Mouse (Mus musculus) lung, embryonic 14.5 days (tissue): Measurements from ENCODE around the gene Map3k1. TPM values are rescaled to one million over a fixed set of nuclear protein-coding genes. Genes with fewer than 3 reads are reported as not detected.

ENCODE experiments used
- ATAC-seq: fragments of 200-750 bp; cut with Nextera tagmentation; 2 replicates; pipeline ENCODE4 v1.8.0; 2017; ENCODE audit warnings: mild to moderate bottlenecking, moderate TSS enrichment, moderate library complexity; ENCODE audit not compliant: insufficient read depth
- DNase-seq: peaks from one replicate; pipeline ENCODE4 v3.0.0-alpha.2; 2015
- H3K27ac ChIP-seq: fragments of 300-500 bp; sonication (generic); 2 replicates; pipeline ENCODE4 v1.5.1; 2014; ENCODE audit warnings: low read depth, mild to moderate bottlenecking, moderate library complexity
- H3K27me3 ChIP-seq: fragments of 300-500 bp; sonication (generic); 2 replicates; pipeline ENCODE4 v1.6.1; 2014; ENCODE audit warnings: low read length, control low read depth; ENCODE audit not compliant: insufficient read depth
- H3K36me3 ChIP-seq: fragments of 300-500 bp; sonication (generic); 2 replicates; pipeline ENCODE4 v1.6.1; 2014; ENCODE audit warnings: control low read depth; ENCODE audit not compliant: insufficient read depth
- H3K4me1 ChIP-seq: fragments of 300-500 bp; sonication (generic); 2 replicates; pipeline ENCODE4 v1.6.1; 2014; ENCODE audit warnings: antibody characterized with exemption, control low read depth; ENCODE audit not compliant: insufficient read depth
- H3K4me2 ChIP-seq: fragments of 300-500 bp; sonication (generic); 2 replicates; pipeline ENCODE4 v1.6.1; 2014; ENCODE audit warnings: mild to moderate bottlenecking
- H3K4me3 ChIP-seq: fragments of 300-500 bp; sonication (generic); 2 replicates; pipeline ENCODE4 v1.5.1; 2014; ENCODE audit warnings: low read depth, low read length
- H3K9ac ChIP-seq: fragments of 300-500 bp; sonication (generic); 2 replicates; pipeline ENCODE4 v1.6.1; 2014
- H3K9me3 ChIP-seq: fragments of 300-500 bp; sonication (generic); 2 replicates; pipeline ENCODE4 v1.6.1; 2016; ENCODE audit warnings: low read depth, low read length, control low read depth
- CTCF ChIP-seq: IDR thresholded peaks from 2 replicates; pipeline ENCODE4 v1.5.1; 2016; ENCODE audit warnings: antibody characterized with exemption, low read depth
- WGBS: fragments of 180-500 bp; shearing (Covaris S2); extraction: QIAGEN DNeasy Blood & Tissue Kit; methylation state at CpG from one replicate; pipeline ENCODE4 v1.1.7; 2014; 5-methylcytosine and 5-hydroxymethylcytosine counted together
- polyA plus RNA-seq: library from polyadenylated mRNA; unstranded; fragments of >200 nt; fragmentation: Nextera tagmentation; extraction: Ambion mirVana; gene quantifications from 2 replicates; pipeline ENCODE4 v1.2.1, GENCODE M21; 2014

Map3k1 gene
- polyA plus RNA-seq, 1 experiment from 2014 or later = 37.2 TPM

- TF ChIP-seq CTCF = no peak
- 75% methylated on average over 3 of the region's 3 CpGs for WGBS
- H3K9ac ChIP-seq = no peak overlapping the region
- no peak for ATAC-seq
- DNase-seq = no peak
- no peak overlapping the region for H3K4me2 ChIP-seq
- no peaks in the 10 kb centered on the region for H3K27me3 ChIP-seq
- H3K9me3 ChIP-seq = no peaks in the 10 kb centered on the region
- H3K27ac ChIP-seq = no peak overlapping the region
- no peak overlapping the region for H3K4me3 ChIP-seq
- no peaks in the 10 kb centered on the region for H3K36me3 ChIP-seq
- H3K4me1 ChIP-seq = no peaks in the 10 kb centered on the region
Measured at GRCm38 (mm10) chr13:111844313-111844712, 35.5 kb upstream of the Map3k1 start.

GRCm38 (mm10) chr13:111835787-111836186 lies 27.0 kb upstream of the Map3k1 start:
- TF ChIP-seq CTCF = no peak
- Histone ChIP-seq H3K4me1 (no peaks in the 10 kb centered on the region), H3K36me3 (no peaks in the 10 kb centered on the region), H3K27ac (no peak overlapping the region), H3K27me3 (no peaks in the 10 kb centered on the region), H3K4me2 (no peak overlapping the region), H3K4me3 (no peak overlapping the region), H3K9ac (no peak overlapping the region), H3K9me3 (no peaks in the 10 kb centered on the region)
- 43% methylated on average over 8 of the region's 8 CpGs for WGBS
- DNase-seq (no peak), ATAC-seq (peak; percentile 44; the same call in 1 of the 2 replicates)

- H3K4me3 ChIP-seq = no peak overlapping the region
- H3K9ac ChIP-seq = no peak overlapping the region
- 34% methylated on average over 11 of the region's 11 CpGs for WGBS
- no peaks in the 10 kb centered on the region for H3K9me3 ChIP-seq
- no peak for TF ChIP-seq CTCF
- H3K27me3 ChIP-seq = no peaks in the 10 kb centered on the region
- H3K27ac ChIP-seq = no peak overlapping the region
- no peak for ATAC-seq
- DNase-seq = peak; percentile 40
- H3K4me2 ChIP-seq = 0 out of 2 replicates have a peak overlapping the region, but pooled peaks have one; percentile 4
- no peaks in the 10 kb centered on the region for H3K36me3 ChIP-seq
- H3K4me1 ChIP-seq = no peaks in the 10 kb centered on the region
Measured at GRCm38 (mm10) chr13:111834613-111835012, 25.8 kb upstream of the Map3k1 start.

GRCm38 (mm10) chr13:111829473-111829872 lies 20.7 kb upstream of the Map3k1 start:
- Histone ChIP-seq H3K27me3 (no peaks in the 10 kb centered on the region), H3K9ac (no peak overlapping the region), H3K4me3 (no peak overlapping the region), H3K4me1 (no peaks in the 10 kb centered on the region), H3K36me3 (no peaks in the 10 kb centered on the region), H3K9me3 (no peaks in the 10 kb centered on the region), H3K27ac (no peak overlapping the region), H3K4me2 (no peak overlapping the region)
- 32% methylated on average over 2 of the region's 2 CpGs for WGBS
- no peak for DNase-seq
- peak; percentile 56; the same call in 1 of the 2 replicates for ATAC-seq
- TF ChIP-seq CTCF = no peak

GRCm38 (mm10) chr13:111827481-111827880 lies 18.7 kb upstream of the Map3k1 start:
- no peak for TF ChIP-seq CTCF
- no peak for DNase-seq
- Histone ChIP-seq H3K4me1 (no peaks in the 10 kb centered on the region), H3K9me3 (no peaks in the 10 kb centered on the region), H3K27me3 (no peaks in the 10 kb centered on the region), H3K27ac (no peak overlapping the region), H3K9ac (no peak overlapping the region), H3K4me2 (no peak overlapping the region), H3K36me3 (no peaks in the 10 kb centered on the region), H3K4me3 (no peak overlapping the region)
- 71% methylated on average over 4 of the region's 4 CpGs for WGBS
- ATAC-seq = no peak

- no peak for TF ChIP-seq CTCF
- H3K27me3 ChIP-seq = no peaks in the 10 kb centered on the region
- no peak overlapping the region for H3K4me3 ChIP-seq
- ATAC-seq (no peak), DNase-seq (no peak)
- no peak overlapping the region for H3K4me2 ChIP-seq
- H3K27ac ChIP-seq = no peak overlapping the region
- H3K9ac ChIP-seq = no peak overlapping the region
- no peaks in the 10 kb centered on the region for H3K9me3 ChIP-seq
- no peaks in the 10 kb centered on the region for H3K36me3 ChIP-seq
- 62% methylated on average over 4 of the region's 4 CpGs for WGBS
- no peaks in the 10 kb centered on the region for H3K4me1 ChIP-seq
Measured at GRCm38 (mm10) chr13:111824178-111824577, 15.4 kb upstream of the Map3k1 start.

GRCm38 (mm10) chr13:111821727-111822375 lies 13.1 kb upstream of the Map3k1 start:
- Histone ChIP-seq H3K36me3 (no peaks in the 10 kb centered on the region), H3K4me1 (no peaks in the 10 kb centered on the region), H3K27ac (no peak overlapping the region), H3K9ac (no peak overlapping the region), H3K27me3 (no peaks in the 10 kb centered on the region), H3K4me3 (no peak overlapping the region), H3K4me2 (no peak overlapping the region), H3K9me3 (no peaks in the 10 kb centered on the region)
- WGBS = 87% methylated on average over 7 of the region's 7 CpGs
- ATAC-seq = no peak
- DNase-seq = no peak
- TF ChIP-seq CTCF = no peak
